Mouse (Mus musculus) liver, adult 2 months (tissue): ENCODE data around the gene Rnf169.
A peak's percentile ranks its signal among the peaks of the same experiment; 100 is the strongest.

ENCODE experiments used
- CTCF ChIP-seq: fragments of 200-500 bp; IDR thresholded peaks from 2 replicates; pipeline ENCODE4 v1.5.1; 2011; ENCODE audit warnings: low read depth, low read length, control low read depth
- POLR2A ChIP-seq: fragments of 200-500 bp; IDR thresholded peaks from 2 replicates; pipeline ENCODE4 v1.6.1; 2011; ENCODE audit warnings: low read length, control low read depth; ENCODE audit not compliant: insufficient read depth; ENCODE audit errors: extremely low read depth

DNA sequence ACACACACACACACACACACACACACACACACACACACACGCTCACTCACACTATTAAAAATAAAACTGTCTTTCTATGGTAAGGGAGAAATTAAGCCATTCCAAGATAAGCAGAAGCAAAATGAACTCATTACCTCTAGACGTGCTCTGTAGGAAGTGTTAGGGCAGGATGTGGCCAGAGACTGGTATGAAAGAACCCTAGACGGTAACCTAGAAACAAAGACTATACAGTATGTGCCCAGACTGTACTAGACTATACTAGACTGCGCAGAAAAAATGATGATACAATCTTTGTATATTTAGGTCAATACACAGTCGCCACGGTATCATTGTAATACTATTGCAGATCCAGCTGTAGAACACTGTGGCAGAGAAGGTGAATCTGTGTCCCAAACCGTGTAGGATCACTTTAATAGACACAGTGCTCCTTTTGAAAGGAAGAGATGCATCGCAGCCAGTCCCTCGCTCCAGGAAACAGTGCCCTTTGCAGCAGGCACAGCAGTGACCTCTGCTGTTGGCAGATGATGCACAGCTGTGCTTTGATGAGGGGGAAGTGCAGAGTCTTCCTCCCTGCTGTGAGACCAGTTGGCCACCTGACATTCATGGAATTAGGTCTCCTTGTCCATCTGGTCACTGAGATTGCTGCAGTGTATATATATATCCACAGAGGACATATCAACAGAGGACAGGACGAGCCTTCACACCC is 90.9 kb downstream of the Rnf169 start:
- TF ChIP-seq POLR2A (no peak), CTCF (peak; percentile 48)
